Mouse (Mus musculus) left cerebral cortex, postnatal 36 days (tissue): ENCODE data around the gene Nt5c1a. TPM values are rescaled to one million over a fixed set of nuclear protein-coding genes. Genes with fewer than 3 reads are reported as not detected.

ENCODE experiments used
- DNase-seq, 2 experiments: peaks; one replicate each; pipeline ENCODE4 v3.0.0; 2021 to 2022; ENCODE audit warnings: low spot score in 2 of 2, mixed read lengths in 1 of 2
- intact Hi-C: fragments of 180-260 bp; cut with DNase I; formaldehyde crosslinking; loops from one replicate; pipeline ENCODE4 v1.15.1; 2025
- total RNA-seq, 2 experiments: library from RNA; stranded (reverse); gene quantifications; 2 replicates each; pipeline ENCODE4 v1.2.3; 2021

Gene Nt5c1a
- total RNA-seq, 2 experiments from 2014 or later: 8.9 to 10.0 TPM

- DNase-seq: no peak
- intact Hi-C loops: no loop called here
Observed at GRCm38 (mm10) chr4:123207337-123207736, 6.0 kb downstream of the Nt5c1a start.

- no peak for DNase-seq
- intact Hi-C loops: no loop called here
Observed at GRCm38 (mm10) chr4:123210996-123211395, 9.7 kb downstream of the Nt5c1a start.

- intact Hi-C loops: no loop called here
- no peak for DNase-seq
Observed at GRCm38 (mm10) chr4:123211453-123211852, 10.1 kb downstream of the Nt5c1a start.

- DNase-seq: no peak
- intact Hi-C loops: no loop called here
Observed at GRCm38 (mm10) chr4:123212330-123212729, 11.0 kb downstream of the Nt5c1a start.

GRCm38 (mm10) chr4:123213975-123214374 is 12.7 kb downstream of the Nt5c1a start:
- intact Hi-C loops: no loop called here

GRCm38 (mm10) chr4:123215367-123215766 is 14.1 kb downstream of the Nt5c1a start:
- DNase-seq: no peak
- intact Hi-C loops: no loop called here

More at GRCm38 (mm10) chr4:123213975-123214374, 12.7 kb downstream of the Nt5c1a start:
- no peak for DNase-seq

- intact Hi-C loops: no loop called here
- no peak for DNase-seq
Observed at GRCm38 (mm10) chr4:123216782-123217181, 15.5 kb downstream of the Nt5c1a start.

- peak; percentile 54 to 67 for DNase-seq
- intact Hi-C loops: loop anchor here (2.0 kb wide), 1 partner anchor 33 kb away; no protein-coding TSS in a partner anchor
Observed at GRCm38 (mm10) chr4:123219720-123220357, 18.5 kb downstream of the Nt5c1a start.

GRCm38 (mm10) chr4:123220637-123221036 is 19.3 kb downstream of the Nt5c1a start:
- intact Hi-C loops: no loop called here
- no peak for DNase-seq

- intact Hi-C loops: no loop called here
- DNase-seq: no peak
Observed at GRCm38 (mm10) chr4:123223309-123223708, 22.0 kb downstream of the Nt5c1a start.

GRCm38 (mm10) chr4:123225718-123226403 is 24.6 kb downstream of the Nt5c1a start:
- intact Hi-C loops: no loop called here
- DNase-seq: no peak

- intact Hi-C loops: no loop called here
- no peak for DNase-seq
Observed at GRCm38 (mm10) chr4:123227707-123228106, 26.4 kb downstream of the Nt5c1a start.

- intact Hi-C loops: no loop called here
- no peak for DNase-seq
Observed at GRCm38 (mm10) chr4:123228270-123228669, 27.0 kb downstream of the Nt5c1a start.

GRCm38 (mm10) chr4:123229166-123229565 is 27.9 kb downstream of the Nt5c1a start:
- intact Hi-C loops: no loop called here
- no peak for DNase-seq

- DNase-seq: no peak
- intact Hi-C loops: no loop called here
Observed at GRCm38 (mm10) chr4:123232841-123233240, 31.5 kb downstream of the Nt5c1a start.

- no peak for DNase-seq
- intact Hi-C loops: no loop called here
Observed at GRCm38 (mm10) chr4:123233492-123234084, 32.3 kb downstream of the Nt5c1a start, which contains the start of gene Heyl. Gene Heyl, plus strand, starts transcription at chr4:123233556.

GRCm38 (mm10) chr4:123235835-123236430 is 34.6 kb downstream of the Nt5c1a start:
- intact Hi-C loops: no loop called here
- no peak for DNase-seq

GRCm38 (mm10) chr4:123236431-123237031 is 35.2 kb downstream of the Nt5c1a start:
- no peak for DNase-seq
- intact Hi-C loops: no loop called here

- DNase-seq: no peak
- intact Hi-C loops: no loop called here
Observed at GRCm38 (mm10) chr4:123237386-123238266, 36.3 kb downstream of the Nt5c1a start.
